Mouse (Mus musculus): ENCODE results near the gene Hspe1. TPM values are rescaled to one million over a fixed set of nuclear protein-coding genes. Genes with fewer than 3 reads are reported as not detected.
A peak's percentile ranks its signal among the peaks of the same experiment; 100 is the strongest.

Hspe1 gene
- total and polyA plus RNA-seq, 2 experiments from 2014 or later = 85.5 to 263 TPM

DNA sequence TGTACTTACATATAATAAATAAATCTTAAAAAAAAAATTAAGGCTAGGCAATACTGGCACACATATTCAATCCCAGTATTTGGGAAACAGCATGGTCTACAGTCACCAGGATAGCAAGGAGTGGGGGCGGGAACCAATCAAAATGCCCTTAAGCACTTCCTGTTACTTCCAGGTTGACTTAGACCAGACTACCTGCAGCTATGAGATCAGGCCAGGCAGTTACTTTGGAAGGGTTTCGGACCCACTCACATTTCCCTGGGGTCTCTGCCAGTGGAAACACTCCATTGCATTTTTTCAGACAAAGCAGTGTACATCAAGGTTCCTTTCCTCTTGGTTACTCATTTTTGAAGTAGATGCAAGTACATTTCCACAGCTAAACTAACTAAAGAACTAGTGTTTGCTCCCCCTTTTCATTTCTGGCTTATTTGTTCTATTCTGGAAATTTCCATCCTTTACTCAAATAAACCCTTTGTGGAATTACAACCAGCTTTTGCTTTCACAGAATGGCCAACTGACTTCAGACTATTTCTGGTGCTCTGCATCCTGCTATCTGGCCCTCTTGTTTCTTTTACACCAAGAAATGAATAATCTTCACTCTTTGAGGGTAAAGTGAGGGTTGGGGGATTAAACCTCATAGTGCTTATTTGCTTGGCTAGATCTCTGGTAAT lies 10.9 kb upstream of the Hspe1 start:
- H3K36me3 ChIP-seq (ENCODE audit: insufficient read depth, low read length) = peaks cover 27% of the 10 kb centered on the region
- H3K9me3 ChIP-seq (ENCODE audit: low read length) = no peaks in the 10 kb centered on the region
- no peak overlapping the region for H3K27ac ChIP-seq (ENCODE audit: low read depth, low read length)
- H3K4me3 ChIP-seq (ENCODE audit: low read depth, low read length) = no peak overlapping the region
- ATAC-seq (ENCODE audit: low FRiP score) (no peak), DNase-seq (ENCODE audit: low spot score) (no peak)
- H3K27me3 ChIP-seq (ENCODE audit: insufficient read depth, low read length) = no peaks in the 10 kb centered on the region
- H3K9ac ChIP-seq (replicated peaks; ENCODE audit: low read length, poor library complexity, severe bottlenecking) = no peak overlapping the region
- no peaks in the 10 kb centered on the region for H3K4me1 ChIP-seq (ENCODE audit: insufficient read depth, low read length)
- TF ChIP-seq CTCF (IDR thresholded peaks at IDR 0.05) = no peak
- no peak overlapping the region for H3K4me2 ChIP-seq (ENCODE audit: low read depth, low read length, poor library complexity, severe bottlenecking)
- 87% methylated on average over 2 of the region's 2 CpGs for WGBS

DNA sequence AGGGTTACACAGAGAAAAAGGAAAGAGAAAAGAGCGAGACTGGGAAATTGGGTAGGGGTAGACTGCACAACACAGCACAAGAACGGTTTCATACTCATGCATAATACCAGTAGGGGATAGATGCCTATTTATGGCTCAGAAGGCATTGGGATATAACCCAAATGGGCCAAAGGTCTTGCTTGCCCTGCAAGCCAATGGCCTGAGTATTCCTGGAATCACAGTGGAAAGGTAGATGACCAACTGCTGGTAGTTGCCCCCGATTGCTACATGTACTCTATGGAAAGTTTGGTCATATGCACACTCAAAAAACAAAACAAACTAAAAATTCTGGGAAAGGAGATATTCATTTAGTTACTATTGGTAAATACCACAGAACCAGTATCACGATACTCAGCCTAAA lies 8.3 kb upstream of the Hspe1 start:
- H3K36me3 ChIP-seq (ENCODE audit: insufficient read depth, low read length) = peaks cover 47% of the 10 kb centered on the region

GRCm38 (mm10) chr1:55082106-55082505 lies 5.8 kb upstream of the Hspe1 start:
- no peak overlapping the region for H3K27ac ChIP-seq (ENCODE audit: low read depth, low read length)

More for the DNA sequence above, 8.3 kb upstream of the Hspe1 start:
- Histone ChIP-seq H3K9ac (replicated peaks; ENCODE audit: low read length, poor library complexity, severe bottlenecking) (no peak overlapping the region), H3K4me2 (ENCODE audit: low read depth, low read length, poor library complexity, severe bottlenecking) (no peak overlapping the region), H3K27ac (ENCODE audit: low read depth, low read length) (no peak overlapping the region), H3K9me3 (ENCODE audit: low read length) (no peaks in the 10 kb centered on the region), H3K4me3 (ENCODE audit: low read depth, low read length) (no peak overlapping the region), H3K27me3 (ENCODE audit: insufficient read depth, low read length) (no peaks in the 10 kb centered on the region), H3K4me1 (ENCODE audit: insufficient read depth, low read length) (no peaks in the 10 kb centered on the region)
- no peak for DNase-seq (ENCODE audit: low spot score)
- no peak for TF ChIP-seq CTCF (IDR thresholded peaks at IDR 0.05)
- ATAC-seq (ENCODE audit: low FRiP score) = no peak
- 94% methylated on average over 4 of the region's 4 CpGs for WGBS

DNA sequence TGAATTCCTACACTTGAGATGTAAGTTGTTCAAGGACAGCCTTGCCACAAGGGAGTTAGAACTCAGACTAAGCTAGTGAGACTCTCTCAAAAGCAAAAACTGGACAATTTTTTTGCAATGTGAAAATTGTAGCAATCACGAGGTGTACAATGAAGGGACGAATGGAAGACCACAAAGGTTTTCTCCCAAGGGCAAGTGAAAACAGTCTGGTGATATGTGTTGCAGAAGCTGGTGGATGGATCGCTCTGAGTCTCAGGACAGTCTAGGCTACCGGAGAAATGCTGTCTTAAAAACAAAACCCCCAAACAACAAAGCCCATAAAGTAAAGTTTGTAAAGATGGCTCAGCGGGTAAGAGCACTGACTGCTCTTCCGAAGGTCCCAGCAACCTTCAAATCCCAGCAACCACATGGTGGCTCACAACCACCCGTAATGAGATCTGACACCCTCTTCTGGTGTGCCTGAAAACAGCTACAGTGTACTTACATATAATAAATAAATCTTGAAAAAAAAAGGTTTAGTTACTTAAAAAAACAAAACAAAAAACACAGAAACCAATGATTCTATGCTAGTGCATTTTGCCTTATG lies 2.1 kb upstream of the Hspe1 start:
- peaks cover 4% of the 10 kb centered on the region for H3K4me1 ChIP-seq (ENCODE audit: insufficient read depth, low read length)
- no peak for ATAC-seq (ENCODE audit: low FRiP score)
- peak overlapping the region; percentile 79 for H3K4me2 ChIP-seq (ENCODE audit: low read depth, low read length, poor library complexity, severe bottlenecking)
- WGBS = 59% methylated on average over 7 of the region's 7 CpGs
- H3K36me3 ChIP-seq (ENCODE audit: insufficient read depth, low read length) = peaks cover 25% of the 10 kb centered on the region
- no peaks in the 10 kb centered on the region for H3K27me3 ChIP-seq (ENCODE audit: insufficient read depth, low read length)
- no peak for DNase-seq (ENCODE audit: low spot score)
- no peak overlapping the region for H3K27ac ChIP-seq (ENCODE audit: low read depth, low read length)
- no peaks in the 10 kb centered on the region for H3K9me3 ChIP-seq (ENCODE audit: low read length)
- no peak overlapping the region for H3K4me3 ChIP-seq (ENCODE audit: low read depth, low read length)
- TF ChIP-seq CTCF (IDR thresholded peaks at IDR 0.05) = no peak
- no peak overlapping the region for H3K9ac ChIP-seq (replicated peaks; ENCODE audit: low read length, poor library complexity, severe bottlenecking)

More at GRCm38 (mm10) chr1:55082106-55082505, 5.8 kb upstream of the Hspe1 start:
- no peaks in the 10 kb centered on the region for H3K27me3 ChIP-seq (ENCODE audit: insufficient read depth, low read length)
- H3K4me1 ChIP-seq (ENCODE audit: insufficient read depth, low read length) = no peaks in the 10 kb centered on the region; the same call in 1 of the 2 replicates
- no peaks in the 10 kb centered on the region for H3K9me3 ChIP-seq (ENCODE audit: low read length)
- ATAC-seq (ENCODE audit: low FRiP score) (no peak), DNase-seq (ENCODE audit: low spot score) (no peak)
- peak; percentile 54 for TF ChIP-seq CTCF (IDR thresholded peaks at IDR 0.05)
- H3K4me3 ChIP-seq (ENCODE audit: low read depth, low read length) = no peak overlapping the region
- 80% methylated on average over 1 of the region's 1 CpGs for WGBS
- no peak overlapping the region for H3K4me2 ChIP-seq (ENCODE audit: low read depth, low read length, poor library complexity, severe bottlenecking)
- no peak overlapping the region for H3K9ac ChIP-seq (replicated peaks; ENCODE audit: low read length, poor library complexity, severe bottlenecking)
- peaks cover 44% of the 10 kb centered on the region for H3K36me3 ChIP-seq (ENCODE audit: insufficient read depth, low read length)

DNA sequence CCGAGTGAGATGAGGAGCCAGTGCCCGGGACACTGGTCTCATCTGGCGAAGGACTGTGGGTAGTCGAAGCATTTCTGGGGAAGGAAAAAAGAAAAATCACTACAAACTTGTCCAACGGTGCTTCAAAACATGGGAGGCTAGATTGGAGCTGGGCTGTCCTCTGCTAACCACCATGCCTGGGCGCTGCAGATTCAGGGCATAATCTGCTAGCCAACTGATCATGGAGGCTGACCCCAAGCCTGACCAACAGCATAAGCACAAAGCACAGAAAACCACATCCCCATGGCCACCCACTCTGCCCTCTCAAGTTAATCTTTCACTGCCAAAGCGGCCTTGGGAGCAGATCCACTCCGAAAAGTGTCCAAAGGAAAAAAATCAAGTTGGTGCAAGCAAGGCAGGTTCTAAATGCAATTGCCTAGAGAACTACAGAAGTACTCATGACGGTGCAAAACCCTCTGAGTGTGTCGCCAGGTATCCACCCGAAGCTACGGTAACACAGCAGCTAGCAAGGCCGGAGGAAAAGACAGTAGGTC lies 998 bp upstream of the Hspe1 start:
- no peaks in the 10 kb centered on the region for H3K9me3 ChIP-seq (ENCODE audit: low read length)
- no peaks in the 10 kb centered on the region for H3K27me3 ChIP-seq (ENCODE audit: insufficient read depth, low read length)
- no peak for ATAC-seq (ENCODE audit: low FRiP score)
- H3K9ac ChIP-seq (replicated peaks; ENCODE audit: low read length, poor library complexity, severe bottlenecking) = peak overlapping the region; percentile 90
- 0% methylated on average over 13 of the region's 13 CpGs for WGBS
- H3K27ac ChIP-seq (ENCODE audit: low read depth, low read length) = peak overlapping the region; percentile 97
- H3K4me2 ChIP-seq (ENCODE audit: low read depth, low read length, poor library complexity, severe bottlenecking) = peak overlapping the region; percentile 79
- peaks cover 4% of the 10 kb centered on the region for H3K4me1 ChIP-seq (ENCODE audit: insufficient read depth, low read length)
- DNase-seq (ENCODE audit: low spot score) = peak; percentile 27
- H3K4me3 ChIP-seq (ENCODE audit: low read depth, low read length) = peak overlapping the region; percentile 94
- peaks cover 26% of the 10 kb centered on the region for H3K36me3 ChIP-seq (ENCODE audit: insufficient read depth, low read length)
- no peak for TF ChIP-seq CTCF (IDR thresholded peaks at IDR 0.05)

GRCm38 (mm10) chr1:55087401-55087904 lies 479 bp upstream of the Hspe1 start:
- H3K4me1 ChIP-seq (ENCODE audit: insufficient read depth, low read length) = peaks cover 4% of the 10 kb centered on the region
- WGBS = under 1% methylated on average over 51 of the region's 57 CpGs
- peak overlapping the region; percentile 90 for H3K9ac ChIP-seq (replicated peaks; ENCODE audit: low read length, poor library complexity, severe bottlenecking)
- peaks cover 26% of the 10 kb centered on the region for H3K36me3 ChIP-seq (ENCODE audit: insufficient read depth, low read length)
- peak overlapping the region; percentile 94 for H3K4me3 ChIP-seq (ENCODE audit: low read depth, low read length)
- peak overlapping the region; percentile 97 for H3K27ac ChIP-seq (ENCODE audit: low read depth, low read length)
- H3K4me2 ChIP-seq (ENCODE audit: low read depth, low read length, poor library complexity, severe bottlenecking) = peak overlapping the region; percentile 79
- DNase-seq (ENCODE audit: low spot score) = peak; percentile 75
- peak; percentile 74 for ATAC-seq (ENCODE audit: low FRiP score)
- no peak for TF ChIP-seq CTCF (IDR thresholded peaks at IDR 0.05)
- no peaks in the 10 kb centered on the region for H3K9me3 ChIP-seq (ENCODE audit: low read length)
- H3K27me3 ChIP-seq (ENCODE audit: insufficient read depth, low read length) = no peaks in the 10 kb centered on the region

Data from midbrain, postnatal 0 days (tissue).